Mouse (Mus musculus): ENCODE data around the gene Ldlrad1. TPM values are rescaled to one million over a fixed set of nuclear protein-coding genes. Genes with fewer than 3 reads are reported as not detected.

Gene Ldlrad1
- polyA plus RNA-seq, 1 experiment from 2014 or later = not detected

DNA sequence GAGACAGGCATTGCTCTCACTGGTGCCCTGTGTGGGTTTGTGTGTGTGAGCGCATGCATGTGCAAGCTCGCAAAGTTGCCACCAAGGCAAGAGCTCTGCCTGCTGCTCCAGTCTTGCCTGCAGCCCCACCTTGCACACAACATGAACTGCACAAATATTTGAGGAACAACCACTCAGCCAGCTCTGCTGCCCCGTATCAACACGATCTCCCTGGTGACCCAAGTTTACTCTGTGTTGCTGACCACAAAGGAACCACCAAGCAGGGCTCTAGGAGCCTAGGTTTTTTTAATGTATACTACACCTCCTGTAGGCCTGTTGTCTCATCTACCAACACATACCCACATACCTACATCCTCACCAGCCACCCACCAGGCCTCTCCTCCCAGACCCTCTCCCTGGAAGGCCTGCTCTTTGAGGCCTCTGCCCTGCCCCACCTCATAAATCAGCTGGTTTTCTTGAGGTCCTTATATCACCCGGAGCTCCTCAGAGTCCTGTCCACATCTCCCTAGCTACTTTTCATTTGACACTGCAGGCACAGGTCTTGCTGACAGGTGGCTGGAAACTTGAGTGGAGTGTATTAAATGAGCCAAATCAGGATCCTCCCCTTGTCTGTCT, 1.6 kb downstream of the Ldlrad1 start:
- in situ Hi-C loops (cut with MboI; ENCODE audit: low pct_unique_long_range_greater_than_20kb) = no loop called here
- TF ChIP-seq CTCF (IDR thresholded peaks at IDR 0.05) = no peak
- CTCF ChIA-PET = interaction anchor here (1.4 kb wide), 1 partner anchor 25 kb away, joined by 3 read pairs; no protein-coding TSS in a partner anchor
- DNase-seq (ENCODE audit: low read depth, low spot score) (no peak), ATAC-seq (no peak)
- H3K27me3 ChIP-seq = no peaks in the 10 kb centered on the region
- POLR2A ChIA-PET = no interaction called here

DNA sequence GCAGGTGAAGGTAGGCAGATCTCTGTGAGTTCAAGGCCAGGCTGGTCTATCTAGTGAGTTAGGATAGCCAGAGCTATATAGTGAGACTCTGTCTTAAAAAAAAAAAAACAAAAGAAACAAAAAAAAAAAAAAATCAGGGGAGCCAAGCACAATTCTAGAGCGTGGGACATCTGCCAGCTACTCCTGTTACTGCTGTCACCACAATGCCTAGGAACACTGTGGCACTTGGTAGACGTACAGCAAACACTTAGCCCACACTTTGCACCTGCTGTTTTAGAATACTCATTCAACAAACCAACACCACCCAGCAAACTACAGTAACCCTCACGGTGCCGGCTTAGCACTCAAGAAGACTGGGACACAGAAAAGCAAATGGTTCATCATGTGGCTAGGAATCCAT, 2.5 kb downstream of the Ldlrad1 start:
- H3K27me3 ChIP-seq = no peaks in the 10 kb centered on the region
- ChIA-PET POLR2A (no interaction called here), CTCF (no interaction called here)
- TF ChIP-seq CTCF (IDR thresholded peaks at IDR 0.05) = no peak
- ATAC-seq (no peak), DNase-seq (ENCODE audit: low read depth, low spot score) (no peak)
- in situ Hi-C loops (cut with MboI; ENCODE audit: low pct_unique_long_range_greater_than_20kb) = no loop called here

DNA sequence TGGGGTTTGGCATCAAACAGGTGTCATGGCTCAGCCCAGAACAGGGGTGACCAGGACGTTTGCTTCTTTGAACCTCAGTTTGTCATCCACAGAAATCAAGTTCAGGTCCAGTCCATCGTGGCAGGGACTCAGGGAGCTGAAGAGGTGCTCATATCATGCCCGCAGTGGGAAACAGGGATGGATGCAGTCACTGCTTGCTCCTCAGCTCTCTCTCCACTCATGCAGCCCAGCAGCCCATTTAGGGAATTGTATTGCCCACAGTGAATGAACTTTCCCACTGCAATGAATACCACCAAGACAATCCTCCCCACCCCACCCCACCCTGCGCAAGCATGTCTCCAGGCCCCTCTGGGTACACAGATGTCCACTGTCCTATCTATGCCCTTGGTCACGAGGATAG, 3.0 kb downstream of the Ldlrad1 start:
- POLR2A ChIA-PET = no interaction called here
- ATAC-seq (no peak), DNase-seq (ENCODE audit: low read depth, low spot score) (no peak)
- CTCF ChIA-PET = no interaction called here
- in situ Hi-C loops (cut with MboI; ENCODE audit: low pct_unique_long_range_greater_than_20kb) = no loop called here
- no peaks in the 10 kb centered on the region for H3K27me3 ChIP-seq
- TF ChIP-seq CTCF (IDR thresholded peaks at IDR 0.05) = no peak

DNA sequence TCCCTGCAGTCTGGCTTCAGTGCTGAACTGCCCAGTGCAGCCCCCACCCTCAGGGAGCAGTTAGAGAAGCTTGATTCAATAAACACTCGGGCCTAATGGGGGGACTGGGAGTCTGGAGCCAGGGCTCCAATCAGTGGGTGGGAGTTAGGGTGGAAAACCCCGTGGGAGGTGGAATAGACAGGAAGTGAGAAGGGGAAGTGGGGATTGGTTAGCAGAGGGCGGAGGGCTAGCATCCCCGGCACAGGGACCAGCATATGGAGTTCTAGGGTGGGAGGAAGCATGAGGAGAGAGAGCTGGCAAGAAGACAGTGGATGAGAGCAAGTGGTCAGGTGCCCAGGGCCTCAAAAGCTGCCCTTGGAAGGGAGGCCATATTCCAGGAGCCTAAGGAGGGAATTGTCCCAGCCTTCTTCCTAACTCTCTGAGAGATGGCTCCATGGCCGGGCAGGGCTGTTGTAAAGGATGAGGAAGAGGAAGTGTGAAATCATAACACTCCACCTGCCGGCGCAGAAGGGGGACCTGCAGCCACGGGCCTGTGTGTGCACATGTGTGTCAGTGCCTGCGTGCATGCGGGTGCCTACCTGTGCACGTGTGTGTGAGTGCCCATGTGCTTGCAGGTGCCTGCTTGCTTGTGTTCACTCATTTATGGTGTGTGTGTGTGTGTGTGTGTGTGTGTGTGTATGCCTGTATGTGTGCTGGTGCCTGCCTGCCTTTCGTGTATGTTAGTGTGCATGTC, 4.5 kb downstream of the Ldlrad1 start:
- no peak for DNase-seq (ENCODE audit: low read depth, low spot score)
- no peak for ATAC-seq
- TF ChIP-seq CTCF (IDR thresholded peaks at IDR 0.05) = no peak
- no peaks in the 10 kb centered on the region for H3K27me3 ChIP-seq
- ChIA-PET CTCF (no interaction called here), POLR2A (no interaction called here)
- in situ Hi-C loops (cut with MboI; ENCODE audit: low pct_unique_long_range_greater_than_20kb) = no loop called here

DNA sequence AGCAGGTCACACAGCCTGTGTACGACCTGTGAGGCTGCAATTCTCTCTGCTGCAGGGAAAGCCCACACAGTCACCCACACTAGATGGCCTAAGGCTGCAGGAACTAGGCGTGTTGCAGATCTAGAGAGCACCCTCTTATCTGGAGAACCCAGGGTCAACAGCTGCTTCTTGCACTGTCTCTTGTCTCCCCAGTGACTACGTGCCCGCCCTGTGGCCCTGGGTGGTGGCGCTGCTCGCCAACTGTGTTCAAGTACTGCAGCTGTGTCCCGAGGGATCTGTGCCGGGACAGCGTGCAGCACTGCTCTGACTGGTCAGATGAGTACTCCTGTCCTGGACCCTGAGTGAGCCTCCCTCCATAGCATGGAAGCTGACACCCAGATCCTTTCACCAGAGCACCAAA, 8.6 kb downstream of the Ldlrad1 start:
- ATAC-seq = no peak
- no peaks in the 10 kb centered on the region for H3K27me3 ChIP-seq
- in situ Hi-C loops (cut with MboI; ENCODE audit: low pct_unique_long_range_greater_than_20kb) = no loop called here
- no peak for TF ChIP-seq CTCF (IDR thresholded peaks at IDR 0.05)
- DNase-seq (ENCODE audit: low read depth, low spot score) = no peak
- POLR2A ChIA-PET = no interaction called here
- CTCF ChIA-PET = no interaction called here

DNA sequence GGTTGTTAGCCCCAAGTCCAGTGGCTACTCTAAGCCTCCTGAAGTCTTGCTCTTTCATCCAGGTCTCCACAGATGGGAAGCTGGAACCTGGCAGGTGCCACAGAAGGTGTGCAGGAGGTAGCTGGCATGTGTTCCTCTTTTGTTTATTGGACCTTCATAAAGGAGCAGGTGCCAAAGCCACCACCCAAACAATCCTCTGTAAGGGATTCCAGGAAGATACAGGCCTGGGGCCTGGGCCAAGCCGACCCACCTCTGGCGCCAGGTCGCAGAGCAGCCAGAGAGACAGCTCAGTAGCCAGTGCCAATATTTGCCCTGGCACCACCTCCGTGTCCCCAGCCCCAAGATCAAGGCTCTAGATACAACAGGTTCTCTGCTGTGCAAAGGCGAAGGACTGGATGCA, 12.5 kb downstream of the Ldlrad1 start:
- no peak for DNase-seq (ENCODE audit: low read depth, low spot score)
- in situ Hi-C loops (cut with MboI; ENCODE audit: low pct_unique_long_range_greater_than_20kb) = no loop called here
- no peaks in the 10 kb centered on the region for H3K27me3 ChIP-seq
- TF ChIP-seq CTCF (IDR thresholded peaks at IDR 0.05) = no peak
- ChIA-PET POLR2A (no interaction called here), CTCF (interaction anchor here (1.5 kb wide), 1 partner anchor 11 kb away, joined by 4 read pairs; no protein-coding TSS in a partner anchor)
- no peak for ATAC-seq

DNA sequence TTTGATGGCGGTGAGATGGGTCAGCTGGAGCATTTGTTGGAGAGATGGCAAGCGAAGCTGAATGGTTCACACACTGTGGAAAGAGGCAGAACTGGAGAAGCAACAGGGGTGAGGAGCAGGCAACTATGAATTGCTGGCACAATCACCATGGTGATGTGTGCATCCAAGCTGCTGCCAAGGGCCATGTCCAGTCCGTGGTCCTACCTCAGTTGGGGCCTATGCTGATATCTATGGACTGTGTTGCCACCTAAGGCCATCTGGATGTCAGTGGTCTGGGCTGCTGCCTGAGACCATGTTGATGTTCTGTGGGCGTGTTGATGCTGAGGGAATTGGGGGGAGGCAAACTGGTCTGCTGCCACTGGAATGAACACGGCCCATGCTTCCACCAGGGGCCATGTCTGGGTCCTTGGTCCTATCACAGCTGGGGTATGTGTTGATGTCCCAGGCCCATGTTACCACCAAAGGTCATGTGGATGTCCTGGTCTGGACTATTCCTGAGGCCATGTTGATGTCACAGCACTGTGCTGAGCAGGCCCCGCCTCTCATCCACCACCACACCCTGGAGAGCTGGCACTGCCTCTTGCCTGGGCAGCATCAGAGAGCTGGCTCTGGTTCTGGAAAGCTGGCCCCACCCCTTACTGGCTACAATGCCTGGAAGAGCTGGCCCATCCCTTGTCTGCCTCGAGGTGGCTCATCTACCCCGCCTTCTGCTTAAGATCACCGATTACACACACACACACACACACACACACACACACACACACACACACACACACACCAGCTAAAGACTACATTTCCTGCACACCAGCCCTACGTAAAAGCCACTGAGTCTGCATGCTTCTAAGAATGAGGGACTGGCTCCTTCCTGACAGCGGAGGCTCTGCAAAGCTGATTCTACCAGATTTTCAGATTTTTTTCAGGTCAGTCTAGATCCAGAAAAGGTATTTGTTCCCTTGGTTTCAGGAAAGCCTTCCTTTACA, 14.5 kb downstream of the Ldlrad1 start:
- in situ Hi-C loops (cut with MboI; ENCODE audit: low pct_unique_long_range_greater_than_20kb) = no loop called here
- POLR2A ChIA-PET = interaction anchor here (1.2 to 1.3 kb wide), 2 partner anchors 13 to 17 kb away, joined by 3 to 4 read pairs; no protein-coding TSS in a partner anchor
- no peak for TF ChIP-seq CTCF (IDR thresholded peaks at IDR 0.05)
- ATAC-seq (no peak), DNase-seq (ENCODE audit: low read depth, low spot score) (no peak)
- CTCF ChIA-PET = interaction anchor here (0.5 to 0.8 kb wide), 2 partner anchors 17 to 109 kb away, joined by 3 read pairs; no protein-coding TSS in a partner anchor
- H3K27me3 ChIP-seq = no peaks in the 10 kb centered on the region

DNA sequence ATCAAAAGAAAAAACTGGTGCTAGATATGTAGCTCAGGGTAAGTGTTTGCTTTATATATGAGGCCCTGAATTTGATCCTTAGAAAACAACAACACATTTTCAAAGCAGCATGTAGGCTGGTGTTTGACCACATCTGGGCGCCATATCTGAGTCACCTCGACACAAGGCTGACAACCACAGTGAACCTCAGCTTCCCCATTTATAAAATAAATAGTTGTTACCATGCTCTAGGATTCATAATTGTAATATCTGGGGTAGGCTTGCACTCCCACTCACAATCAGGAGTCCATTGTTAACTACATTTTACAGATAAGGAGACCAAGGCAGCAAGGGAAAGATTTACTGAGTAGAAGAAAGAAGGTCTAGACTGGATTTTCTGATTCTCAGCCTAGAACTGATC, 17.3 kb downstream of the Ldlrad1 start:
- DNase-seq (ENCODE audit: low read depth, low spot score) = no peak
- in situ Hi-C loops (cut with MboI; ENCODE audit: low pct_unique_long_range_greater_than_20kb) = no loop called here
- TF ChIP-seq CTCF (IDR thresholded peaks at IDR 0.05) = no peak
- CTCF ChIA-PET = interaction anchor here (1.2 kb wide), 1 partner anchor 13 kb away, joined by 3 read pairs; no protein-coding TSS in a partner anchor
- POLR2A ChIA-PET = no interaction called here
- ATAC-seq = no peak
- no peaks in the 10 kb centered on the region for H3K27me3 ChIP-seq

DNA sequence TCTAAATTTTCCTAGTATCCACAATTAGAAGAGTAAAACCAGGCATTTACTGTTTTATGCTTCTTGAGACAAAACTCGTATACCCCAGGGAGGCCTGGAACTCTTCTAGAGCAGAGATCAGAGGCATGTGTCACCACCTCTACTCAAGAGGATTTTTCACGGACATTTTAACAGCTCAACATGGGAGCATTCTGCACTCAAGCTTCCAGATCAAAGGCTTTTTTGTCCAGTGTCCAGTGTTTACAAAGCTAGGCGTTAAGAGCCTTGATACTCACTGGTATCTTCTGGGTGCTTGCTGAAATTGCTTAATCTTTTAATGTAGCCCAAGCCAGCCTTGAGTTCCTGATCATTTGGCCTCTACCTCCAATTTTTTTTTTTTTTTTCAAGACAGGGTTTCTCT, 23.2 kb downstream of the Ldlrad1 start:
- POLR2A ChIA-PET = interaction anchor here (0.9 kb wide), 1 partner anchor 49 kb away, joined by 3 read pairs; no protein-coding TSS in a partner anchor
- in situ Hi-C loops (cut with MboI; ENCODE audit: low pct_unique_long_range_greater_than_20kb) = no loop called here
- H3K27me3 ChIP-seq = no peaks in the 10 kb centered on the region
- CTCF ChIA-PET = interaction anchor here (1.8 kb wide), 1 partner anchor 11 kb away, joined by 4 read pairs; no protein-coding TSS in a partner anchor
- no peak for TF ChIP-seq CTCF (IDR thresholded peaks at IDR 0.05)
- DNase-seq (ENCODE audit: low read depth, low spot score) (no peak), ATAC-seq (no peak)

DNA sequence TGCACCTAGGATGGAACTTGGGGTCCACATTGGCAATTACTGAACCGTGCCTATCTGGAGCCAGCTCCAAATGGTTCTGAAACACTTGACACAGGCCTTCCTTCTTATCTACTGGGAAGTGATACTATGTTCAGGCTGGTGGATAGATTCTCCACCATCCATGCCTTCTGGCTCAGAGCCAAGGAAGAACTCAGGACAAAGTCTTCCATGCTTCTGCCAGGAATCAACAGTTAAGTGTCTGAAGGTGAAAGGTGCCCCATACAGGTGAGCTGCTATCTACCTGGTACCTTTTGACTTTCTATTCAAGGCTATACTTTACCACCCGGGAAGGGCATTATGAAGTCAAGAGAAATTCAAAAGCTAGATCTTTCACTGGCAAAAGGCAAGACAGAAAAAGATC, 29.3 kb downstream of the Ldlrad1 start:
- ATAC-seq = no peak
- no peak for TF ChIP-seq CTCF (IDR thresholded peaks at IDR 0.05)
- no peaks in the 10 kb centered on the region for H3K27me3 ChIP-seq
- no peak for DNase-seq (ENCODE audit: low read depth, low spot score)
- in situ Hi-C loops (cut with MboI; ENCODE audit: low pct_unique_long_range_greater_than_20kb) = no loop called here
- ChIA-PET POLR2A (no interaction called here), CTCF (no interaction called here)
